Mouse (Mus musculus): ENCODE results near the gene Cd248. TPM values are rescaled to one million over a fixed set of nuclear protein-coding genes. Genes with fewer than 3 reads are reported as not detected.
A peak's percentile ranks its signal among the peaks of the same experiment; 100 is the strongest.

The Cd248 gene
- polyA plus RNA-seq (2014; fragmentation: Nextera tagmentation; extraction: Ambion mirVana) = 24.2 and 27.3 TPM in 2 replicates

GRCm38 (mm10) chr19:5067867-5068569 is at the start of gene Cd248:
Gene Cd248 (plus strand): TSS chr19:5068078.
- peak within 1 kb of the TSS; percentile 71 for H3K9ac ChIP-seq (ENCODE audit: low read depth, low read length)
- 1% methylated on average over 50 of the region's 56 CpGs for WGBS (ENCODE audit: insufficient replicate concordance)
- no peaks in the 10 kb centered on the region for H3K9me3 ChIP-seq (replicated peaks; ENCODE audit: control insufficient read depth, low read length)
- ATAC-seq (replicated peaks; ENCODE audit: insufficient number of reproducible peaks, low FRiP score, low TSS enrichment) = peak; percentile 46
- H3K4me3 ChIP-seq (ENCODE audit: low read depth, low read length) = peak within 1 kb of the TSS; percentile 58
- H3K27me3 ChIP-seq (ENCODE audit: control insufficient read depth, insufficient read depth, low read length) = peaks cover 13% of the 10 kb centered on the region
- H3K27ac ChIP-seq (ENCODE audit: low read depth, low read length) = peak within 1 kb of the TSS; percentile 85
- peak within 1 kb of the TSS; percentile 94 for H3K4me2 ChIP-seq
- no peaks in the 10 kb centered on the region for H3K36me3 ChIP-seq (ENCODE audit: control insufficient read depth, insufficient read depth, low read length)
- H3K4me1 ChIP-seq (ENCODE audit: control insufficient read depth, insufficient read depth, low read length) = peaks cover 44% of the 10 kb centered on the region

DNA sequence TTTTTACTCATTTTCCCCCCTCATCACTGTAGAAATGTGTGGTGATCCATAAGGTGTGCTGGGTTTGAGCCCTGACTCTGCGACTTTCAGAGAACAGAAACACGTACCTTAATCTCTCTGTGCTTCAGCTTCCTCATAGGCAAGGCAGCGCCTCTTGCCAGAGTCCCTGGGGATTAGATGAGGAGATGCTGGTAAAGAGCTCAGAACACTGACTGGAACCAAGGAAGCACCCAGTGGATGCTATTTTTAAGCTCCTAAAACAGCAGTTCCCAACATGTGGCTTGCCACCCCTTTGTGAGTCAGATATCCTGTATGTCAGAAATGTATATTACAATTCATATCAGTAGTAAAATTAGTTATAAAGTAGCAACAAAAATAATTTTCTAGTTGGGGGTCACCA is 49.7 kb upstream of the Cd248 start:
- peaks cover 11% of the 10 kb centered on the region; the same call in 1 of the 2 replicates for H3K4me1 ChIP-seq (ENCODE audit: control insufficient read depth, insufficient read depth, low read length)
- no peaks in the 10 kb centered on the region for H3K27me3 ChIP-seq (ENCODE audit: control insufficient read depth, insufficient read depth, low read length)
- no peak overlapping the region for H3K4me2 ChIP-seq
- H3K9me3 ChIP-seq (replicated peaks; ENCODE audit: control insufficient read depth, low read length) = no peaks in the 10 kb centered on the region
- no peak for ATAC-seq (replicated peaks; ENCODE audit: insufficient number of reproducible peaks, low FRiP score, low TSS enrichment)
- WGBS (ENCODE audit: insufficient replicate concordance) = 77% methylated on average over 3 of the region's 3 CpGs
- no peak overlapping the region for H3K4me3 ChIP-seq (ENCODE audit: low read depth, low read length)
- H3K36me3 ChIP-seq (ENCODE audit: control insufficient read depth, insufficient read depth, low read length) = no peaks in the 10 kb centered on the region
- no peak overlapping the region for H3K27ac ChIP-seq (ENCODE audit: low read depth, low read length)
- no peak overlapping the region for H3K9ac ChIP-seq (ENCODE audit: low read depth, low read length)

DNA sequence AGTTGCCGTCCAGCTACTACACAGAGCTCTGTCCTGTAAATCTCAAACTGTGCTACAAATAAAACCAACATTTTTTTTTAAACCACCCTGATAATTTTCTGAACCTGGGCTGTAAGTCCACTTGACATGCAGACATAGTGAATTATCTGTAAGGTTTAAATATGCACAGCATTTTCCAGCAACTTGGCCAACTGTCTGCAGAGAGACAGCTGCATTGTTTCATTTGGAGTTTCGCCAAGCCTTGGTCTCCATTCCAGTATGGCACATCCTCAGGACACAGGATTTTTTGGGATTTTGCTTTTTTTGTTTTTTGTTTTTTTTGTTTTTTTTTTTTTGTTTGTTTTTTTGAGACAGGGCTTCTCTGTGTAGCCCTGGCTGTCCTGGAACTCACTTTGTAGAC is 46.5 kb upstream of the Cd248 start:
- no peak for ATAC-seq (replicated peaks; ENCODE audit: insufficient number of reproducible peaks, low FRiP score, low TSS enrichment)
- 81% methylated on average over 2 of the region's 2 CpGs for WGBS (ENCODE audit: insufficient replicate concordance)
- Histone ChIP-seq H3K9ac (ENCODE audit: low read depth, low read length) (no peak overlapping the region), H3K27ac (ENCODE audit: low read depth, low read length) (no peak overlapping the region), H3K4me1 (ENCODE audit: control insufficient read depth, insufficient read depth, low read length) (peaks cover 4% of the 10 kb centered on the region; the same call in 1 of the 2 replicates), H3K27me3 (ENCODE audit: control insufficient read depth, insufficient read depth, low read length) (no peaks in the 10 kb centered on the region), H3K9me3 (replicated peaks; ENCODE audit: control insufficient read depth, low read length) (no peaks in the 10 kb centered on the region), H3K4me2 (no peak overlapping the region), H3K4me3 (ENCODE audit: low read depth, low read length) (no peak overlapping the region), H3K36me3 (ENCODE audit: control insufficient read depth, insufficient read depth, low read length) (no peaks in the 10 kb centered on the region)

DNA sequence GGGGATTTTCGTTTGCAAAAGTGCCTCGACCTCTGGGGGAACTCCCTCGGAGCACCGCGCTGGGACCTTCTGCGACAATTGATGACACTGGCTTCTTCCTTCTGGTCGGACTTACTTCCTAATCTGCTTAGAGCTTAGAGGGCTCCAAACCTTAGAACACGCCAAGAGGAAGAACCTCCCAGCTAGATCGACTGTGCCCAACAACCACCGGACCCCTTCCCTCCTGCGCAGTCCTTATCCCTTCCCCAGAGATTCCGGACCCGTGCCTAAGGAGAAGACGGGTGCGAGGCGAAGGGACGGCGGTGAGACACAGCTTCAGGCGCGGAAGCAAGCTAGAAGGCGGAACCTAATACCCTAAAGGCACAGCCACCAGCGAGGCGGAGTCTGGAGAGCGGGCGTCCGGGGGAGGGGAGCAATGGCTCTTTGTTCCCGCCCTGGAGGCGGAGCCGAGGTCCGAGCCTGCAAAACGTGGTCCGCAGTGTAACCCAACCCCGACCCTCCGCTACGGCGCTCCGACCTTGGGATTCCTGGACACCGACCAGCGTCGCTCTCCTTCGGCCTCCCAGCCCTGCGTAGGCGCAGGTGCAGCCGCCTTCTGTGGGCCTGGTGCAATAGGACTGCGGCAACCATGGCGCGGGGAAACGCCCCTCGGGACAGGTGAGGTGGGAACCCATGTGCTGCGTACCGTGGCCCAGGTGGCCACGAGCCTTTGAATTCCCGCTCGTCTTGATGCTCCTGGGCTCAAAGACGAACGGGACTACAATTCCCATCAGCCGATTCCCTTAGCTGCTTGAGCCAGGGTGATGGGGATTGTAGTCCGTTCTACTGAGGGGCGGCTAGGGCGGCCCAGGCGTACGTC is 44.0 kb upstream of the Cd248 start, which contains the start of gene Slc29a2:
Gene Slc29a2, plus strand, starts transcription at position 240 of the 859 bp plus-strand sequence.
- peak; percentile 90 for ATAC-seq (replicated peaks; ENCODE audit: insufficient number of reproducible peaks, low FRiP score, low TSS enrichment)
- Histone ChIP-seq H3K4me2 (peak within 1 kb of the TSS; percentile 79), H3K36me3 (ENCODE audit: control insufficient read depth, insufficient read depth, low read length) (0 out of 2 replicates have a peak, but pooled peaks cover 2% of the 10 kb centered on the region), H3K4me1 (ENCODE audit: control insufficient read depth, insufficient read depth, low read length) (0 out of 2 replicates have a peak, but pooled peaks cover 2% of the 10 kb centered on the region), H3K9me3 (replicated peaks; ENCODE audit: control insufficient read depth, low read length) (no peaks in the 10 kb centered on the region), H3K4me3 (ENCODE audit: low read depth, low read length) (peak within 1 kb of the TSS; percentile 55), H3K9ac (ENCODE audit: low read depth, low read length) (peak within 1 kb of the TSS; percentile 78), H3K27ac (ENCODE audit: low read depth, low read length) (peak within 1 kb of the TSS; percentile 81), H3K27me3 (ENCODE audit: control insufficient read depth, insufficient read depth, low read length) (no peaks in the 10 kb centered on the region)
- WGBS (ENCODE audit: insufficient replicate concordance) = under 1% methylated on average over 62 of the region's 62 CpGs

DNA sequence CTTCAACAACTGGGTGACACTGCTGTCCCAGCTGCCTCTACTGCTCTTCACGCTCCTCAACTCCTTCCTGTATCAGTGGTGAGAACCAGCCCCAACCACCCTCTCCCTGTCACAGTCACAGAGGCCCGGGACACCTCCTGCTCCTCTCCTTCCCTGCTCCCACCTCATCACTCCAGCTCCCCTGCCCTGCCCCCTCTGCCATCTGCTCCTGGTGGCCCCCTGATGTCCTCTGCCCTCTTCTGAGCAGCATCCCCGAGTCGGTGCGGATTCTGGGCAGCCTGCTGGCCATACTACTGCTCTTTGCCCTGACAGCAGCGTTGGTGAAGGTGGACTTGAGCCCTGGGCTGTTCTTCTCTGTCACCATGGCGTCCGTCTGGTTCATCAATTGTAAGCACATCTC is 41.8 kb upstream of the Cd248 start:
- 85% methylated on average over 8 of the region's 8 CpGs for WGBS (ENCODE audit: insufficient replicate concordance)
- Histone ChIP-seq H3K9ac (ENCODE audit: low read depth, low read length) (no peak overlapping the region), H3K4me3 (ENCODE audit: low read depth, low read length) (no peak overlapping the region), H3K27me3 (ENCODE audit: control insufficient read depth, insufficient read depth, low read length) (no peaks in the 10 kb centered on the region), H3K4me1 (ENCODE audit: control insufficient read depth, insufficient read depth, low read length) (0 out of 2 replicates have a peak, but pooled peaks cover 2% of the 10 kb centered on the region), H3K4me2 (no peak overlapping the region), H3K36me3 (ENCODE audit: control insufficient read depth, insufficient read depth, low read length) (peaks cover 7% of the 10 kb centered on the region; the same call in 1 of the 2 replicates), H3K9me3 (replicated peaks; ENCODE audit: control insufficient read depth, low read length) (no peaks in the 10 kb centered on the region), H3K27ac (ENCODE audit: low read depth, low read length) (no peak overlapping the region)
- ATAC-seq (replicated peaks; ENCODE audit: insufficient number of reproducible peaks, low FRiP score, low TSS enrichment) = no peak

GRCm38 (mm10) chr19:5032686-5033085 is 35.2 kb upstream of the Cd248 start:
- H3K9ac ChIP-seq (ENCODE audit: low read depth, low read length) = no peak overlapping the region
- no peaks in the 10 kb centered on the region for H3K27me3 ChIP-seq (ENCODE audit: control insufficient read depth, insufficient read depth, low read length)
- 71% methylated on average over 3 of the region's 3 CpGs for WGBS (ENCODE audit: insufficient replicate concordance)
- ATAC-seq (replicated peaks; ENCODE audit: insufficient number of reproducible peaks, low FRiP score, low TSS enrichment) = no peak
- no peak overlapping the region for H3K4me3 ChIP-seq (ENCODE audit: low read depth, low read length)
- H3K27ac ChIP-seq (ENCODE audit: low read depth, low read length) = no peak overlapping the region
- H3K4me2 ChIP-seq = no peak overlapping the region
- H3K4me1 ChIP-seq (ENCODE audit: control insufficient read depth, insufficient read depth, low read length) = no peaks in the 10 kb centered on the region
- H3K9me3 ChIP-seq (replicated peaks; ENCODE audit: control insufficient read depth, low read length) = no peaks in the 10 kb centered on the region
- peaks cover 9% of the 10 kb centered on the region; the same call in 1 of the 2 replicates for H3K36me3 ChIP-seq (ENCODE audit: control insufficient read depth, insufficient read depth, low read length)

- Histone ChIP-seq H3K9ac (ENCODE audit: low read depth, low read length) (no peak overlapping the region), H3K4me3 (ENCODE audit: low read depth, low read length) (no peak overlapping the region), H3K9me3 (replicated peaks; ENCODE audit: control insufficient read depth, low read length) (no peaks in the 10 kb centered on the region), H3K27me3 (ENCODE audit: control insufficient read depth, insufficient read depth, low read length) (no peaks in the 10 kb centered on the region), H3K4me2 (no peak overlapping the region), H3K36me3 (ENCODE audit: control insufficient read depth, insufficient read depth, low read length) (peaks cover under 1% of the 10 kb centered on the region; the same call in 1 of the 2 replicates), H3K4me1 (ENCODE audit: control insufficient read depth, insufficient read depth, low read length) (peaks cover 14% of the 10 kb centered on the region), H3K27ac (ENCODE audit: low read depth, low read length) (no peak overlapping the region)
- no peak for ATAC-seq (replicated peaks; ENCODE audit: insufficient number of reproducible peaks, low FRiP score, low TSS enrichment)
- WGBS (ENCODE audit: insufficient replicate concordance) = 78% methylated on average over 4 of the region's 4 CpGs
Observed at GRCm38 (mm10) chr19:5036577-5036976, 31.3 kb upstream of the Cd248 start.

GRCm38 (mm10) chr19:5037678-5038571 is 30.0 kb upstream of the Cd248 start:
- WGBS (ENCODE audit: insufficient replicate concordance) = 4% methylated on average over 32 of the region's 32 CpGs
- H3K9me3 ChIP-seq (replicated peaks; ENCODE audit: control insufficient read depth, low read length) = no peaks in the 10 kb centered on the region
- H3K4me2 ChIP-seq = peak overlapping the region; percentile 95
- peak overlapping the region; percentile 76 for H3K4me3 ChIP-seq (ENCODE audit: low read depth, low read length)
- H3K27me3 ChIP-seq (ENCODE audit: control insufficient read depth, insufficient read depth, low read length) = no peaks in the 10 kb centered on the region
- H3K27ac ChIP-seq (ENCODE audit: low read depth, low read length) = 0 out of 2 replicates have a peak overlapping the region, but pooled peaks have one; percentile 57
- peak overlapping the region; percentile 88 for H3K9ac ChIP-seq (ENCODE audit: low read depth, low read length)
- peaks cover 20% of the 10 kb centered on the region for H3K4me1 ChIP-seq (ENCODE audit: control insufficient read depth, insufficient read depth, low read length)
- H3K36me3 ChIP-seq (ENCODE audit: control insufficient read depth, insufficient read depth, low read length) = no peaks in the 10 kb centered on the region
- 0 out of 2 replicates have a peak, but pooled peaks have one; percentile 19 for ATAC-seq (replicated peaks; ENCODE audit: insufficient number of reproducible peaks, low FRiP score, low TSS enrichment)
